Mouse (Mus musculus) kidney, postnatal 10 days (tissue): Measurements from ENCODE around the gene AC124502.3.
"Not testable (repeated sequence)": the region's sequence is repeated elsewhere in the genome, so short reads cannot be mapped to it uniquely, and the experiment has no call there.

Experiments used
- DNase-seq: peaks from one replicate; pipeline ENCODE4 v3.0.0; 2021; ENCODE audit warnings: mixed read lengths

Gene AC124502.3

GRCm38 (mm10) chr19:5086533-5086932 lies 47.8 kb downstream of the AC124502.3 start:
- DNase-seq, result not testable (repeated sequence)

GRCm38 (mm10) chr19:5087884-5088728 lies 49.4 kb downstream of the AC124502.3 start, which contains the start of gene Yif1a:
Gene Yif1a, plus strand, starts transcription at chr19:5088538.
- DNase-seq, result peak; percentile 97

DNA sequence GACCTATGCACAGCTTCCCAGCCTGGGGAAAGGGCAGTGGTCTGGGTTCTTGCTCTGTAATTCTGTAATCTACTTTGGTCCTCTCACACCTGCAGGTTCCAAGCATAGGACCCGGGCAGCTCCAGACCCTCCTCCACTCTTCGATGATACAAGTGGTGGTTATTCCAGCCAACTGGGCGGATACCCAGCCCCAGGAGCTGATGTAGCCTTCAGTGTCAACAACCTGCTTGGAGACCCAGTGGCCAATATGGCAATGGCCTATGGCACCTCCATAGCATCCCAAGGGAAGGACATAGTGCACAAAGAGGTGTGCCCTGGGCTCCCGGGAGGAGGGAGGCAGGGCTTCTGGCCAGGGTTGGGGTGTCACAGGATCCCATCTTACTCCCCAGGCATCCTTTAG lies 50.6 kb downstream of the AC124502.3 start:
- peak; percentile 7 for DNase-seq

GRCm38 (mm10) chr19:5092083-5092482 lies 53.4 kb downstream of the AC124502.3 start:
- DNase-seq, result peak; percentile 14

DNA sequence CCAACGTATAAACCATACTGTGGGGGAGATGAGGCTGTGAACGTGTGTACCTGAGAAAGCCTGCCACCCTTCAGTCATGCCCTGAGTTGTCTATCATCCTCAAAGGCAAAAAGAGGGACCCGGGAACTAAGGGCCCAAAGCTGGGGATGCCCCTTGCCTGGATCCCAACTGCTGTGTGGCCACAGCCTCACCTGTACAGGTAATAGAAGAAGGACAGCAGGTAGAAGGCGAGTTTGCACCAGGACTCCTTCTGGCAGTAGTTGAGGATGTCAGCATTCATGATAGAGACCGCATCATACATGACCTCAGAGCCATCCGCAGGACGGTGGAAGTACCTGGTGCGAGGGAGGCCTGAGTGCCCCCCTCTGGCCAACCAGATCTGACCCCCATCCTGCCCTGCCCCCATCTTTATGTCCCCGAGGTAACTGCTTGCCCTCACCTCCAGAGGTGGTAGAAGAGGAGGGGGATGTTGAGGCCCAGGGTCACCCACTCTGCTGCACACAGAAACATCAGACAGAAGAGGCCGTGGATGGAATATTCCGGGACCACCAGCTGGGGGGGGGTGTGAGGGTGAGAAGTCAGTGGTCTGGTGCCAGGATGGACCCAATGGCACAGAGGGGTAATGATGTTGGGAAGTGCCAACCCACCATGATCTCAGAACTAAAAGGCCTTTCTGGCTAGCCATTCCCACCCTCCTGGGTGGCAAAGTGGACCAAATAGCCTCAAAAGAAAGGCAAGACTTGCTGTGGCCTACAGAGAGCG lies 55.0 kb downstream of the AC124502.3 start:
- peak; percentile 27 for DNase-seq

- DNase-seq, result peak; percentile 97
Observed at GRCm38 (mm10) chr19:5094243-5094632, 55.5 kb downstream of the AC124502.3 start.

GRCm38 (mm10) chr19:5094746-5095417 lies 56.2 kb downstream of the AC124502.3 start:
- no peak for DNase-seq

- DNase-seq, result peak; percentile 21
Observed at GRCm38 (mm10) chr19:5095887-5096474, 57.3 kb downstream of the AC124502.3 start.

- peak; percentile 21 for DNase-seq
Observed at GRCm38 (mm10) chr19:5097521-5098362, 59.1 kb downstream of the AC124502.3 start.

DNA sequence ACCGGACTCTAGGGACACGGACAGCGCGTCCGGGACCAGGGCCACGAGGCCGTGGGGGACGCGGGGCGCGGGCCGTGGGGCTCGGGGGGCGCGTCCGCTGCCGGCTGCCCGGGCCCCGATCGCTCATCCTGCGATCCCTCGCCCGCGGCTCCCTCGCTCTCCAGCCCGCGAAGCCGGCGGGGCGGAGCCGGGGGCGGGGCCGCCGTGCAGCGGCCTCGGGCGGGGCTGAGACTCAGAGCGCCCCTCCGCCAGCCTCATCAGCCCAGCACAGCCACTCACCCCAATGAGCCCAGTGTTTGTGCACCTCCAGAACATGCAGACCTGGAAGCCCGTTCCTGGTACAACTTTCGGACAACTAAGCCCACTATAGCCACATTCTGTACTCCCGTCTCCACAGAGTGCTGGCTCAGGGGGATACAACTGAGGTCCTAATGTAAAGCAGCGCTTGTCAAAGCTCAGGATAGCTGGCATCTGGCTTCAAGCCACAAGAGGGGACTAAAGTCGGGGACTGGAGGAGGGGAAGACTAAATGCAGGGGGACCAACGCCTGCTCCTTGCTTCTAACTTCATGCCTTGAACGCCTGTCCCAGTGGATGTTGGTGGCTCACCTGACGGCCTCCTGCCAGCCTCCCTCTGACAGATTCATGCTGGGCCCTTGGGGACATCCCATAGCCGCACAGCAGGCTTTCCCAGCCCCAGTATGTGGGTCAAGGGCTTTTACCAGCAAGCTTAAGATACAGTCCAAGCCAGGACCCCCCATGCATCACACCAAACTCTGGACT lies 59.9 kb downstream of the AC124502.3 start, which contains the start of gene Cnih2:
Cnih2 (minus strand) TSS at position 159 of the 781 bp plus-strand sequence.
- DNase-seq, result peak; percentile 81
